Mouse (Mus musculus) lung, adult 2 months (tissue): Measurements from ENCODE around the gene Dmrt3.

Source experiments
- CTCF ChIP-seq: fragments of 200-500 bp; IDR thresholded peaks from 2 replicates; pipeline ENCODE4 v1.5.1; 2011; ENCODE audit warnings: mild to moderate bottlenecking, low read length, control low read depth; ENCODE audit not compliant: insufficient read depth
- POLR2A ChIP-seq: fragments of 200-500 bp; IDR thresholded peaks from 2 replicates; pipeline ENCODE4 v1.6.1; 2011; ENCODE audit warnings: low read depth, mild to moderate bottlenecking, control low read depth, low read length, borderline replicate concordance; ENCODE audit errors: extremely low read depth

DNA sequence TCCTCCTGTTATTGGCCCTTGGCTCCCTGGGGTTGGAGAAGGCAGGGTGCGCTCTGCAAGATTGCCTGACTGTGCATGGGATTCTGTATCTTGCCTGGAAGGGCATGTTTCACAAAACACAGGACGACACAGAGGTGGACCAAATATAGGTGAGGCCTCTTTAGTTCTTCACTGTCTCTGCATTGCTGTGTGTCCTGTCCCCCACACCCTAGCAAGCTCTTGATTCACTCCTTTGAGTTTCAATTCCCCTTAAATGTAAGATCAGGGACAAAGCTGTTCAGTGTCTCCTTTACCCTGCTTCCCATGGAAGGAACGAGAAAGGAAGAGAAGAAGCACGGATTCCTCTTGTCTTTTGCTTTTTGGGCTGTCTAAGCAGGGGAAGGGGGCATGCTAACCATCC is 57.7 kb downstream of the Dmrt3 start:
- TF ChIP-seq POLR2A (no peak), CTCF (no peak)
